Mouse (Mus musculus): ENCODE results near the gene Vegfa.

- TF ChIP-seq CTCF (IDR thresholded peaks at IDR 0.05; ENCODE audit: control insufficient read depth, insufficient read depth, insufficient read length): no peak
- no peak for TF ChIP-seq MAX (IDR thresholded peaks at IDR 0.05)
- TF ChIP-seq USF1 (IDR thresholded peaks at IDR 0.05; ENCODE audit: low read depth): no peak
- no peak for TF ChIP-seq MYOD1 (IDR thresholded peaks at IDR 0.05; ENCODE audit: control insufficient read depth, insufficient read length, low read depth)
These were observed 18.6 kb downstream of the Vegfa start for GRCm38 (mm10) chr17:46013549-46013948.
